Mouse (Mus musculus): ENCODE measurements at regions not wholly inside any gene's neighbourhood (a gene's known extent, or its start where the extent isn't known, plus 50 kb on each side); places are given as distances from the start of the nearest gene placed in this dataset.
A peak's percentile ranks its signal among the peaks of the same experiment; 100 is the strongest.

GRCm38 (mm10) chr16:86044695-86045094 lies 143.1 kb upstream of the Adamts5 start:
- Histone ChIP-seq H3K9ac (ENCODE audit: low read depth, low read length) (no peak overlapping the region), H3K4me3 (no peak overlapping the region), H3K27ac (no peak overlapping the region), H3K79me2 (replicated peaks; ENCODE audit: control insufficient read depth, insufficient read depth, low read length) (no peaks in the 10 kb centered on the region), H3K36me3 (ENCODE audit: control insufficient read depth, insufficient read depth, low read length) (peaks cover 3% of the 10 kb centered on the region; the same call in 1 of the 2 replicates), H3K4me1 (ENCODE audit: control insufficient read depth, insufficient read depth, low read length) (peaks cover 2% of the 10 kb centered on the region; the same call in 1 of the 2 replicates), H3K27me3 (ENCODE audit: control insufficient read depth, insufficient read depth, low read length) (no peaks in the 10 kb centered on the region)
- intact Hi-C loops (cut with DNase I): no loop called here
- WGBS: 85% methylated on average over 2 of the region's 2 CpGs
- DNase-seq: no peak
- TF ChIP-seq CTCF (IDR thresholded peaks at IDR 0.05) (no peak), EP300 (IDR thresholded peaks at IDR 0.05; ENCODE audit: insufficient read depth, low read depth, low read length) (no peak)

- intact Hi-C loops (cut with DNase I): no loop called here
- no peak overlapping the region for H3K27ac ChIP-seq
- TF ChIP-seq CTCF (IDR thresholded peaks at IDR 0.05) (no peak), EP300 (IDR thresholded peaks at IDR 0.05; ENCODE audit: insufficient read depth, low read depth, low read length) (no peak), POLR2A (IDR thresholded peaks at IDR 0.05; ENCODE audit: insufficient read depth, low read depth, low read length) (no peak)
- no peaks in the 10 kb centered on the region for H3K36me3 ChIP-seq (ENCODE audit: control insufficient read depth, insufficient read depth, low read length)
- H3K79me2 ChIP-seq (replicated peaks; ENCODE audit: control insufficient read depth, insufficient read depth, low read length): no peaks in the 10 kb centered on the region
- H3K9ac ChIP-seq (ENCODE audit: low read depth, low read length): no peak overlapping the region
- H3K4me1 ChIP-seq (ENCODE audit: control insufficient read depth, insufficient read depth, low read length): no peaks in the 10 kb centered on the region
- H3K4me3 ChIP-seq: no peak overlapping the region
- 92% methylated on average over 9 of the region's 9 CpGs for WGBS
- H3K27me3 ChIP-seq (ENCODE audit: control insufficient read depth, insufficient read depth, low read length): no peaks in the 10 kb centered on the region
- no peak for DNase-seq
Measured at GRCm38 (mm10) chr16:86034772-86035171, 133.1 kb upstream of the Adamts5 start.

- intact Hi-C loops (cut with DNase I): no loop called here
- DNase-seq: no peak
- no peak overlapping the region for H3K27ac ChIP-seq
- WGBS: 71% methylated on average over 2 of the region's 2 CpGs
- no peak overlapping the region for H3K4me3 ChIP-seq
- H3K4me1 ChIP-seq (ENCODE audit: control insufficient read depth, insufficient read depth, low read length): no peaks in the 10 kb centered on the region
- H3K9ac ChIP-seq (ENCODE audit: low read depth, low read length): no peak overlapping the region
- no peaks in the 10 kb centered on the region for H3K79me2 ChIP-seq (replicated peaks; ENCODE audit: control insufficient read depth, insufficient read depth, low read length)
- H3K36me3 ChIP-seq (ENCODE audit: control insufficient read depth, insufficient read depth, low read length): no peaks in the 10 kb centered on the region
- TF ChIP-seq CTCF (IDR thresholded peaks at IDR 0.05) (no peak), EP300 (IDR thresholded peaks at IDR 0.05; ENCODE audit: insufficient read depth, low read depth, low read length) (no peak), POLR2A (IDR thresholded peaks at IDR 0.05; ENCODE audit: insufficient read depth, low read depth, low read length) (no peak)
- no peaks in the 10 kb centered on the region for H3K27me3 ChIP-seq (ENCODE audit: control insufficient read depth, insufficient read depth, low read length)
Measured at GRCm38 (mm10) chr16:86027700-86028099, 126.1 kb upstream of the Adamts5 start.

DNA sequence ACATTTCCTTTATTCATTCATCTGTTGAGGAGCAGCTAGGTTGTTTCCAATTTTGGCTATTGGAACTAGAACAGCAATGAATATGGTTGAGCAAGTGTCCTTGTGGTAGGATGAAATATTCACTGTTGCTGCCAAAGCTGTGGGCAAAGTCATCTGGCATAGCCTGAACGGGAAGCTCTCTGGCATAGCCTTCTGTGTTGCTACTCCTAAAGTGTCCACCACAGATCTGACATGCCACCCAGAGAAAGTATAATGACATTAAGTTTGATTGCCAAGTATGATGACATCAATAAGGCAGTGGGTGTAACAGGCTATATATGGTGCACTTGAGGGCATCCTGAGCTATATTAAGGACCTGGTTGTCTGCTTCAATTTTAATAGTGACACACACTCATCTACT lies 113.7 kb upstream of the Adamts5 start:
- H3K79me2 ChIP-seq (replicated peaks; ENCODE audit: control insufficient read depth, insufficient read depth, low read length): no peaks in the 10 kb centered on the region
- intact Hi-C loops (cut with DNase I): no loop called here
- H3K27ac ChIP-seq: no peak overlapping the region
- no peaks in the 10 kb centered on the region for H3K36me3 ChIP-seq (ENCODE audit: control insufficient read depth, insufficient read depth, low read length)
- H3K27me3 ChIP-seq (ENCODE audit: control insufficient read depth, insufficient read depth, low read length): no peaks in the 10 kb centered on the region
- H3K4me3 ChIP-seq: no peak overlapping the region
- no peak overlapping the region for H3K9ac ChIP-seq (ENCODE audit: low read depth, low read length)
- TF ChIP-seq CTCF (IDR thresholded peaks at IDR 0.05) (no peak), POLR2A (IDR thresholded peaks at IDR 0.05; ENCODE audit: insufficient read depth, low read depth, low read length) (no peak), EP300 (IDR thresholded peaks at IDR 0.05; ENCODE audit: insufficient read depth, low read depth, low read length) (no peak)
- peak in 1 of 2 experiments; percentile 44 for DNase-seq
- 48% methylated on average over 1 of the region's 1 CpGs for WGBS
- H3K4me1 ChIP-seq (ENCODE audit: control insufficient read depth, insufficient read depth, low read length): no peaks in the 10 kb centered on the region

DNA sequence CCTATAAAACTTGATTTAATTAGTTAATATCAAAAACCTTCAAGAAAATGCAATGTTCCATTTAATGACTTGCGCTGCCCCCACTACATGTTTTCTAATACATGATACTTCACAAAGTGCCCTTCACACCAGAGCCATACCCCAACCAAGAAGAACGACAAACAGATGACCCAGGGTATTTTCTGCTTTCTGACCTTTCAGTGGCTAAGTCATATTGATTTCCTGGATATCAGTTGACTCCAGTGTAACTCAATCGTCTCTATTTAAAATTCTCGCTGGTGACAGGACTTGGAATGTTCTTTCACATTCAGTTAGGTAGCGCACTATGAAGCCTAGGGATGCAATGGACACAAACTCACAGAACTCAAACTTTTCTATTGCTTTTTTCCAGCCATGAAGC lies 109.4 kb upstream of the Adamts5 start:
- intact Hi-C loops (cut with DNase I): no loop called here
- H3K4me3 ChIP-seq: no peak overlapping the region
- DNase-seq: no peak

DNA sequence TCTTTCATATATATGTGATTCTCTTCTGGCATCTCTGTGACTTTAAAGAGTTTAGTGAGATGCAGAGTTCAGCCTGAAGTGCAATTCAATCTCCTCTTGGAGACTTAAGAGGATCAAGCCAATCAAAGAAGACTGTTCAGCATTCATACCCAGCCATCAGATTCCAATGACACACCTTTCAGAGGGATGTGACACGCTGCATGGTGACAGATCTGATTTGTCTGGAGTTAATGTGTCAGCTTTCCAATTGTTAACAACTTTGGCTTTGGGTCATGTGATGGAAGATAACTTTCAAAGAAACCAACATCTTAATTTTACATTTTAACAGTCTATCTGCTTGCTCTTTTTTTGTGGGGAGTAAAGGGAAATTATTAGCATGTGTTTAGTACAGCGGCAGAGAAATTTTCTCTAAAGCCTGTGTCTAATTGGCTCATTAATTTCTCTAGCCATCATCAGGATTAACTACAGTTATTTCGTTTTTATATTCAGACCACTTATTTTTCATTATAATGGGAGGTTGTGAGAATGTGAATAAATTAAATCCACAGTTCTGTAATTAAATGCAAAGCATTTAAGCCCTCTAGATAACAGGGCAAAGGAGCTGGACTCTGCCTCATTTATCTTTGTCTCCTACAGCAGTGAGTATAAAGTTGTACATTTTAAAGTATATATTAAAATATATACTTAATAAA lies 108.2 kb upstream of the Adamts5 start:
- no peak for TF ChIP-seq CTCF (IDR thresholded peaks at IDR 0.05)
- TF ChIP-seq EP300 (IDR thresholded peaks at IDR 0.05; ENCODE audit: insufficient read depth, low read depth, low read length): no peak
- TF ChIP-seq POLR2A (IDR thresholded peaks at IDR 0.05; ENCODE audit: insufficient read depth, low read depth, low read length): no peak
- Histone ChIP-seq H3K79me2 (replicated peaks; ENCODE audit: control insufficient read depth, insufficient read depth, low read length) (no peaks in the 10 kb centered on the region), H3K27me3 (ENCODE audit: control insufficient read depth, insufficient read depth, low read length) (no peaks in the 10 kb centered on the region), H3K4me1 (ENCODE audit: control insufficient read depth, insufficient read depth, low read length) (no peaks in the 10 kb centered on the region), H3K9ac (ENCODE audit: low read depth, low read length) (no peak overlapping the region), H3K27ac (no peak overlapping the region), H3K4me3 (no peak overlapping the region), H3K36me3 (ENCODE audit: control insufficient read depth, insufficient read depth, low read length) (no peaks in the 10 kb centered on the region)
- no peak for DNase-seq
- intact Hi-C loops (cut with DNase I): no loop called here
- 79% methylated on average over 3 of the region's 3 CpGs for WGBS

More for the DNA sequence above, 109.4 kb upstream of the Adamts5 start:
- Histone ChIP-seq H3K9ac (ENCODE audit: low read depth, low read length) (no peak overlapping the region), H3K79me2 (replicated peaks; ENCODE audit: control insufficient read depth, insufficient read depth, low read length) (no peaks in the 10 kb centered on the region), H3K4me1 (ENCODE audit: control insufficient read depth, insufficient read depth, low read length) (no peaks in the 10 kb centered on the region), H3K27me3 (ENCODE audit: control insufficient read depth, insufficient read depth, low read length) (no peaks in the 10 kb centered on the region), H3K36me3 (ENCODE audit: control insufficient read depth, insufficient read depth, low read length) (no peaks in the 10 kb centered on the region), H3K27ac (no peak overlapping the region)
- TF ChIP-seq POLR2A (IDR thresholded peaks at IDR 0.05; ENCODE audit: insufficient read depth, low read depth, low read length): no peak
- TF ChIP-seq EP300 (IDR thresholded peaks at IDR 0.05; ENCODE audit: insufficient read depth, low read depth, low read length): no peak
- TF ChIP-seq CTCF (IDR thresholded peaks at IDR 0.05): no peak
- WGBS: 85% methylated on average over 5 of the region's 5 CpGs

Data from heart, adult 2 months (tissue).